Mouse (Mus musculus): ENCODE data around the gene Kcnab1.

Gene Kcnab1

DNA sequence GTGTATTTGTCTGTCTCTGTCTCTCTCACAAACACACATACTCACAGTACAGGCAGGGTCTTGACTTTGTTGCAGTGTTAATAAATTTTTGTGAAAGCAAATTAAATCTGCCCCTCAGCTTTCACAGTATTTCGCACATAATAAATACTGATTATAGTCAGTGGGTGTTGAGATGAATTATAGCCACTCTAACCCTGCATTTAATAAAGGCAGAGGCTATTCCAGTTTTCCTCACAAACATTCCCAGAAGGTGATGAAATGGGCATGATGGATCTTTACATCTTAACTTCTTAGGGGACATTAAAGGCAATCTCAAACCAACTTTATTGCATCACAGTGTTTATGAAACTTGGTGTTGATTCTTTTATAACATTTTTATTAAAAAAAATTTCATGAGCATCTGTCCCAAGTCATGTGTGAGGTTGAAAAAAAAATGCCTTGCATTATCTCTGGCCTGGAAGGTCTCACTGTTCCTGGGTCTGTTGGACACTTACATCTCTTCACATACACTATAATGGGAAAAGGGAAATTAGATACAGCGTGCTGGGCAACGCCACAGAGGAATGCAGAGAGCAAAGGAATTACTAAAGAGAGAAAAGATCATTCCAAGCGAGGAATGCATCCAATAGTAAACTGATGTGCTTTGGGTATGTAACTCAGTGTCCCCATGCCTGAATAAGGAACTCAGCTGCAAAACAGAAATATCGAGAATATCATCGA, 95.3 kb downstream of the Kcnab1 start:
- no peak for DNase-seq (ENCODE audit: low spot score in 2 of 2)

GRCm38 (mm10) chr3:65205539-65206020, 96.4 kb downstream of the Kcnab1 start:
- no peak for DNase-seq (ENCODE audit: low spot score in 2 of 2)

DNA sequence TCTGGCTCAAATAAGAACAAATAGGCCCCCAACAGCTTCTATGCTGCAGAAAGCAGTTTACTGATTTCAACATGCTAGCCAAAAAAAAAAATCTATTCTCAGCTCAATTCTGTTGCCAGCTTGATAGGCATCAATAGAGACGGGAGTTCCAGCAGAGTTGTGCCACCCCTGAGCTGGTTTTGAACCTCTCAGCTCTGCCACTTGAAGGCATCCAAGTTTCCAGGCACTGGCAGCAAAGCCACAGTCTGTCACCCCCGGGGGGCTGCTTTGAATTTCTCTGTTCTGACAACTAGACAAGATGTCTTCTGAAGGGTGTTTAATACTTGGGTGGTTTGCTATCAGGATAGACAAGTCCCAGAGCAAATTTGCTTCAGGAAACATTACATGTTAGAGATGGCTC, 104.5 kb downstream of the Kcnab1 start:
- DNase-seq (ENCODE audit: low spot score in 2 of 2), result no peak

DNA sequence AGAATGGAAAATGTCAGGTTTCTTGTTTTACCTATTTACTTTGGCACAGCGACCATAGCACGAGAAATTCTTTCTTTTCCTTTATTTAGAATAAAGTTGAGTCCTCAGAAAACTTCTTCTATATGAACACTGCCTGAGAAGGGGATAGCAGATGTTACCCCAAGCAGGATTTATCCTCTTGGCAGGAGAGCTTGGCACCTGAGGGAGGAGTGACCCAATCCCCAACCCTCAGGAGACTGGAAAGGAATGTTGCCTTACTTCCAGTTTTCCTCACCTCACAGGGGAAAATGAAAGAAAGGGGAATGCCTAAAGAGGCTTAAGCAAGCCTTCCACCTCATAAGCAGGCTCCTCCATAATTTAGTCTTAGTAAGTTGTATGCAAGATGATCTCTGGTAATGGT, 105.5 kb downstream of the Kcnab1 start:
- DNase-seq (ENCODE audit: low spot score in 2 of 2), result no peak

GRCm38 (mm10) chr3:65217673-65218579, 108.7 kb downstream of the Kcnab1 start:
- no peak for DNase-seq (ENCODE audit: low spot score in 2 of 2)

GRCm38 (mm10) chr3:65220287-65220686, 111.1 kb downstream of the Kcnab1 start:
- no peak for DNase-seq (ENCODE audit: low spot score in 2 of 2)

DNA sequence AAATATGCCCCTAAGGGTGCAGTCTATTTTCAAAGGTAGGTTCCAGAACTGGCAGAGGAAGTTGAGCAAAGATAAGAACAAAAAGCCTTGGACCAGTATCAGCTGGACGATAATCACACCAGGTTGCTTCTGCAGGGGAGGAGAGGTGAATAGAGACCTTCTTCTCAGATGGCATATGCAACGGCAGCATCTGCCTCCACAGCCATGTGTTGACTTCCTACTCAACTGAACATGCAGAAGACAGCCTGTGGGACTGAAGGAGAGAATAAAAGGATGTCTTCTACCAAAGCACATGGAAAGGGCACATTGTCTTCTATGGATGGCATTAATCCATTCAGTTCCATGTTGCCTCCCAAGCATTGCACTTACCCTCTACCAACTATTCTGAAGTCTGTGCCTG, 114.5 kb downstream of the Kcnab1 start:
- DNase-seq (ENCODE audit: low spot score in 2 of 2), result peak in 1 of 2 experiments; percentile 58

DNA sequence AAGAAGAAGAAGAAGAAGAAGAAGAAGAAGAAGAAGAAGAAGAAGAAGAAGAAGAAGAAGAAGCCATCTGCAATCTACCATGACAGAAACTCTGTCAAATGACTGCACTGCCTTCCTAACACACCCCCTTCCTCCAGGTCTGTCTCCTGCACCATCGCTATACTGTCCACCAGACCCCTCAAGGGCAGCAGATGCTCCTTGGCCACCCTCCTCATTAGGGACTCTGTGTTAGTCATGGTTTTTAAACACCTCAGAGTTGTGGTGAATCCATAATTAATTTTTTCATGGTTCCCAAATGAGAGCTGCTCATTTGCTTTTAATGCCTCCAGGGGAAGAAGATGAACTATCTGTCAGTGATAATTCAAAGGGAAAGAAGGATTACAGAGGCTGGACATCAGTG, 121.8 kb downstream of the Kcnab1 start:
- no peak for DNase-seq (ENCODE audit: low spot score in 2 of 2)

DNA sequence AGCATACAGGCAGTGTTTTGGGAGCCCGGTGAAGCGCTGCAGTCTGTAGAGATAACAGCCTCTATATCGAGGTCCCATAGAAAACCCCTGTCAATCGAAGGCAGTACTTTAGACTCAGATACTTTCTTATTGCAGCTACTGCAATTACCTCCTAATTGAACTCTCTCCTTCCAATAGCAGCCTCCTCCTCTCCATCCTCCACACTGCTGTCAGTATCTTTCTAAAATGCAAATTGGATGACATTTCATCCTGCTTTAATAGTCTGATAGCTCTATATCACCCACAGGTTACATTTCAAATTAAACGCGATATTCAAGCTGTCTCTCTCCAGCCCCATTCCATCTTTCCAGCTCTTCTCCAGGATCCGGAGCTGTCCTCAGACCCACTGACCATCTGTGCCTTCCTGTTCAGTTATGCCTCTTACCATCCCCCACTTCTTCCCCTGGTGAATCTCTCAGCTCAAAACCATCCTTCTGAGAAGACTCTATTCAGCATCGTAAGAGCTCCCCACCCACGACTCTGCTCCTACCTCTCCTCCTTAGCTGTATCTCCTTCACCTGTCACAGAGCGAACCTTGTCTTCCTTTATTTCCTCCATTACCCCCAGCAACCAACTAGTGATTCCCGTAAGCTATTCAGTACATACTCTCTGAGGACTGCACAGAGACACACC, 122.4 kb downstream of the Kcnab1 start:
- peak in 1 of 2 experiments; percentile 28 for DNase-seq (ENCODE audit: low spot score in 2 of 2)

DNA sequence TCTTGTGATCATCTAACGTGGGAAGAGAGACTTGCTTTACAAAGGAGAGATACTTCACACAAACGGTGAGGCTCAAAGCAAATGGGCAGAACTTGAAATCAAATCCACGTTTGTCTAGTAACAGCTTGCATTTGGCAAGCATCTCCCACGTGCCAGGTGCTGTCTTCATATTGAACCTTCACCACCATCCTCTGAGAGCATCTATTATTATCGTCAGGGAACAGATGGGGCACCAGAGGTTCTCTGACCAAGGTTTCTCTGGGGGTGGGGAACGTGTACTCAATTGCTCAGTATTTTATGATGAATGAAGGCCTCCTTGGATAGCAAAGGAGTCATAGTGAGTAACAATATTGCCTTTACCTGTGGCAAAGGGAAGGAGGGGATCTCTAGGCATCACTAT, 139.8 kb downstream of the Kcnab1 start:
- peak in 1 of 2 experiments; percentile 29 for DNase-seq (ENCODE audit: low spot score in 2 of 2)

- no peak for DNase-seq (ENCODE audit: low spot score in 2 of 2)
These were observed 151.3 kb downstream of the Kcnab1 start for GRCm38 (mm10) chr3:65260521-65260920.

GRCm38 (mm10) chr3:65262506-65263422, 153.6 kb downstream of the Kcnab1 start:
- peak; percentile 25 to 32 for DNase-seq (ENCODE audit: low spot score in 2 of 2)

DNA sequence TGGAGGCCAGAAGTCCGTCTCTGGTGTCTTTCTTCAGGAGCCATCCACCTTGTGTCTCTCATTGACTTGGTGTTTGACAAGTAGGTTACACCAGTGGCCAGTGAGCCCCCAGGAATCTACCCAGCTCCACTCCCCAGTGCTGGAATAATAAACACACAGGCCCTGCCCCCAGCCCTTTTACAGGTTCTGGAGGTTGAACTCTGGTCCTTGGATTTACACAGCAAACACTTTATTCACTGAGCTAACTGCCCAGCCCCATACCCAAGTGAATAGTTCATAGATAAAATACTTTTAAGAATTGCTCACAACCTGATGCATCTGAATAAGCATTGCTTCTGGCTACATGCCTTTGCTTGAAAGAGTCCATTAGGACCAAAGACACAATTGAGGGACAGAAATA, 164.1 kb downstream of the Kcnab1 start:
- DNase-seq (ENCODE audit: low spot score in 2 of 2), result no peak

- no peak for DNase-seq (ENCODE audit: low spot score in 2 of 2)
These were observed 168.6 kb downstream of the Kcnab1 start for GRCm38 (mm10) chr3:65277777-65278176.

DNA sequence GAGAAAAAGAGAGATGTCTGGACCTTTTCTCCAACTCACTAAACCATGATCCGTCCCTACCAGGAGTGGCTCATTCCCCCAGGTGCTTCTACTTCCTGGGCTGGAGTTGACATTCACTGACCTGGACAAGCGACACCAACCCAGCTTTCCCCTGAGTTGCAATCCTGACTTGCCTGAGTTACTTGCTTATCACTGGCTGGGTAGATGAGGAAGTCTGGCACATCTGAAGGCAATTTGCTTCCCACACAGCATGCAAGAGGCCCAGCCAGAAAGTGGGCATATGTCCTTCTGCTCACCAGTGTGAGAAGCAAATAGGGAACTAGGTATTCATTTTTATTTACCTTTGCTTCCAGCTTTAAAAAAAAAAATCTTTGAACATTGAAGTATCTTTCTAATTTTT, 174.2 kb downstream of the Kcnab1 start:
- DNase-seq (ENCODE audit: low spot score in 2 of 2), result no peak

DNA sequence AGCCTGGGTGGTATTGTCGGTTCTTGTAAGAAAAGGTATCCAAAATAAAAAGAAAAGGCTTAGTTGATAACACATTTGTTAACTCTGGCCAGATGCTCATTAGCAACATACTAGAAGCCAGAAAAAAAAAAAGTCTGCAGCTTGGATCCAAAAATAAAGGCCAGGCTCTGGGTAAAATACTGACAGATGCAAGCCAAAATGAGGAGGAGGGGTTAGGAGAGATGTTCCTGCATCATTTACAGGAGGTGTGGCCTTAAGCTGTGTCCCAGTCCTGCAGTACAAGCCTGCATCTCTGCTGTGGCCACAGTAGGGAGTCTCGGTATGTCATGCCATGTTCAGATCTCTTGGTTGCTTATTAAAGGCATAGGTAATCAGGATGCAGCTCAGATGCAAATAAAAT, 179.8 kb downstream of the Kcnab1 start:
- DNase-seq (ENCODE audit: low spot score in 2 of 2), result no peak

DNA sequence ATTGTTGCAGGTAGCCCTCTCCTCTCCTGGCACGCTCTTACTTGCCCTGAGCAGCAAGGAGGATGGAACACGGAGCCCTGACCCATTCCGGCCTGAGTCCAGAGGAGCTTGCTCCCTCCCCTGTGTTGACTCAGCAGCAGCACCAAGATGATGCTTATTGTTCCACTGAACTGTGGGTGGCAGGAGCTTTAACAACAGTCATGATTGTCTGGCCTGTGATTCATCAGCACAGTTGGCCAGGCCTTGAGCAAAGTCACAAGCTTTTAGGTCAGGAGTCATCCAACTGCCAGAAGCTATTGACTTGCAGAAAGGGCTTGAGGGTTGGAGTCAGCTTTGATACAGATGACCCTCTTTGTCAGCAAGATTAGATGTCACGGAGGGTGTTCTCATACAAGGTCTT, 187.8 kb downstream of the Kcnab1 start:
- peak; percentile 40 to 47 for DNase-seq (ENCODE audit: low spot score in 2 of 2)

DNA sequence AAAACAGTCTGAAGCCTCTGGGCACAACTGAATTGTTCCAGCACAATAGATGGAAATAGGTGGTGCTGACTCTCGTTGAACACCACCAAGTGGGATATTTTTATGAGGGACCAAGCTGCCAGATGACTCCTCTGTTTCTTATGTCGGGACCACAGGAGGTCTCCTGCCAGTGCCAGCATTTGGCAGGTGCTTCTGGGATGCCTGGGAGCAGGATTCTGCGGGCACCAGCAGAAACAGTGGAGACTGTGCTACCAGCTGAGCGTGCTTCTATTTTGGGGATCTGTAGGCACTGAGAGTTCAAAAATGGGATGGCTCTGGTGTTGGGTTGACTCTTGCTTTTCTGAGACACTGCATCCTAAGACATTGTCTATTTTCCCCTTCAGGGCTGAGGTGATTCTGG, 190.0 kb downstream of the Kcnab1 start:
- no peak for DNase-seq (ENCODE audit: low spot score in 2 of 2)

DNA sequence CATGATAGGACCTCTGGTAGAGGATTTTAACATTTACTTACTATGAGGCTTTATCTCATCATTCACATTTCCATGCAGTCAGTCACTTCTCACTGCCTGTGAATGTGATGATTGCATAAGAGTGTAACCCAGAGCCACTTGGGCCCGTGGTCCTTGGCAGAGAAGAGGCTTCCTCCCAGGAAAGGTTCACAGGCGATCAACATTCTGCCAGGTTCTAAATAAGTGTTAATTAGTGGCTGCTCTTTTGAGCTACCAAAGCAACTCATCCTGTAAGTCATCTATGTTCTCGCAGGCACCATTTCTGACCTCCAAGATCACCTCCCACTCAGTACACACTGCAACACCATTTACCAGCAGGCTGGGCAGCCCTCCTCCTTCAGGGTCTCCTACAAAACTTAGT, 192.3 kb downstream of the Kcnab1 start:
- no peak for DNase-seq (ENCODE audit: low spot score in 2 of 2)

- DNase-seq (ENCODE audit: low spot score in 2 of 2), result peak in 1 of 2 experiments; percentile 41
These were observed 193.4 kb downstream of the Kcnab1 start for GRCm38 (mm10) chr3:65302559-65302958.

- no peak for DNase-seq (ENCODE audit: low spot score in 2 of 2)
These were observed 206.7 kb downstream of the Kcnab1 start for GRCm38 (mm10) chr3:65315837-65316236.
